Mouse (Mus musculus) ovary, adult 18-20 months (tissue): ENCODE data around the gene Olfr1053.
"Not testable (repeated sequence)": the region's sequence is repeated elsewhere in the genome, so short reads cannot be mapped to it uniquely, and the experiment has no call there.

Experiments used
- DNase-seq: peaks from one replicate; pipeline ENCODE4 v3.0.0; 2022; ENCODE audit warnings: low spot score, mixed read lengths

The Olfr1053 gene

DNA sequence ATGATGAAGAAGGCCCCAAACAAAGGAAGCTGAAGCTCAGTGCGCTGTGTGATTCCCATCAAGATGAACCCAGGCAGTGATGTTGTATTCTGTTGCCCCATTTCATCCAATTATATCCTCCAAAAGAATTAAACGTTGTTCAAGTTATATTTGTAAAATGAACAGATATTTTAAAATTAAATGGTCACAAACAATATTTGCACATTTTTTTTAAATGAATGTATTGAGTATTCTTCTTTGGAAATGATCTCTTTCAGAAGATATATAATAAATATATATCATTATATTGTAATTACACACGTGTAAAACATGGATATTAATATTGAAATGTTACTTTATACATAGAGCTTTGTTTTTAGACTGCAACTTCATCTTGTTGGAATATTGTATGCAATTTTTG, at the start of gene Olfr1053:
Gene Olfr1053, minus strand, starts transcription at position 101 of the 400 bp plus-strand sequence.
- no peak for DNase-seq

DNA sequence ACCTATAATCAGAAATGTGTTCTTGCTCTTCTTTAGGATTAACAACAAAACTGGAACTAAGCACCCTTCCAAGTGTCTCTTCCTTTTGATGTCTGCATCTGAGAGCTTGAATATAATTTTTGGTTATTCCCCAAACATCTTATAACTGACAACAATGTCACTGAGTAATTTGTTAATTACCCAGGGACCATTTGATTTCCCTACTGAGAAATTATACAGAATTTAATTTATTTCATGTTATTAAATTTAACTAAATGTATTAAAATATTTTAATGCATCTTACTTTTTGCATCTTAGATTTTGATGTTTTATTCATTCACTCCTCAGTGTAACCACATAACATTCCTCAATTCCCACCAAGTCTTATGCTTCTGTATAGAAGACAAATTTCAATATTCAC, 47.3 kb upstream of the Olfr1053 start, which contains the start of gene Olfr1056:
Gene Olfr1056, minus strand, starts transcription at position 101 of the 400 bp plus-strand sequence.
- DNase-seq = no peak

DNA sequence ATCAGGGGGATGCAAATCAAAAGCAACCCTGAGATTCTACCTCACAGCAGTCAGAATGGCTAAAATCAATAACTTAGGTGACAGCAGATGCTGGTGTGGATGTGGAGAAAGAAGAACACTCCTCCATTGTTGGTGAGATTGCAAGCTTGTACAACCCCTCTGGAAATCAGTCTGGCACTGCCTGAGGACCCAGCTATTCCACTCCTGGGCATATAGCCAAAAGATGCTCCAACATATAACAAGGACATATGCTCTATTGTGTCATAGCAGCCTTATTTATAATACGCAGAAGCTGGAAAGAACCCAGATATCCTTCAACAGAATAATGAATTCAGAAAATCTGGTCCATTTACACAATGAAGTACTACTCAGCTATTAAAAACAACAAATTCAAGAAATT, 36.7 kb upstream of the Olfr1053 start:
- DNase-seq = not testable (repeated sequence)

DNA sequence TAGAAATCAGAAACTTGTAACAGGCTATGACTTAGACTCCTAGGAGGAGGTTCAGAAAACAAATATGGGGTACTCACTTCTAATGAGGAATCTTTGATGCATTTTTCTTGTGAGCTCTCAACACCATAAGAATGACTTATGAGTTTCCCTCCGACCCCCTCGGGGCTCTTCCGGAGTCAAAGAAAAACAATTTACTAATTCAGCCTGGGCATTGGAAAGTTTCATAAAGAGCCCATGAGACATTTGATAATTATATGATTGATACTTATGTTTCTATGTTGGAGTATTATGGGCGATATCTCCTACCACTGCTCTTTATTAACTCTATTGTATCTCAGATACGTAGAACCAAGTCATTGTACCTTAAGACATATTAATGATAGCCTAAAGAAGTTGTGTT, 35.1 kb upstream of the Olfr1053 start, which contains the start of gene Olfr1055:
Gene Olfr1055, minus strand, starts transcription at position 101 of the 400 bp plus-strand sequence.
- no peak for DNase-seq

DNA sequence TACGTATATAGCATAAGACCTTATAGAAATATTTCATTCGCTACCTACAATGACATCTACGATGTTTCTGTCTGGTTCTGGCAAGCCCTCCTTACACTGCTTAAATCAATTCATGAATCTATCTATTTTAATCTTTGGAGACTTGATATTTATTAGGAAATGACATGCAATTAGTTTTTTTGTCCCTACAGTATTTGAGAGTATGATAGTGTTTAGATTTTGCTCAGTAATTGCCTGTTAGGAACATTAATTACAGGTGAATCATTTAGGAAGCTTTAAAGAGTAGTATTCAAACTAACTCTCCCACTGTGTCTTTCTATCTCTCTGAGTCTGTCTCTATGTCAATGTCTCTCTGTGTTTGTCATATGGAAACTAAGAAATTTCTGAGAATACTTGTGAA, 20.2 kb upstream of the Olfr1053 start, which contains the start of gene Olfr1054:
Gene Olfr1054, minus strand, starts transcription at position 101 of the 400 bp plus-strand sequence.
- DNase-seq = no peak

DNA sequence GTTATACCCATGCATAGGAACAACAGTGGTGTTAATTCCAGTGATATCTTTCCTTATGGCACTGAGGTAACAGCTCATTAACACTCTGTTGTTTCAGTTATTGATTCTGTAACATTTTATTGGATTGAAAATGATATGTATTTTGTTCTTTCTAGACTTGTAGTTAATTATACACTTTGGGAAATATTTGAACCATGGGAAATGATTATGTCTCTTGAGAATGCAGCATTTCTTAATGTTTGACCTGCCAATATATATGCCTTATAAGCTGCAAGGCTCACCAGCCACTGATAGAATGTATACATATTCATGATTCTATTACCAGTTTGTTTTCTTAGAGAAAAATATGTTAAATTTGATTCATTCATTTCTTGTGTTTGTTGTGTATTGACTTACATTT, 22.9 kb downstream of the Olfr1053 start, which contains the start of gene Olfr1052:
Gene Olfr1052, plus strand, starts transcription at position 301 of the 400 bp plus-strand sequence.
- DNase-seq = no peak

DNA sequence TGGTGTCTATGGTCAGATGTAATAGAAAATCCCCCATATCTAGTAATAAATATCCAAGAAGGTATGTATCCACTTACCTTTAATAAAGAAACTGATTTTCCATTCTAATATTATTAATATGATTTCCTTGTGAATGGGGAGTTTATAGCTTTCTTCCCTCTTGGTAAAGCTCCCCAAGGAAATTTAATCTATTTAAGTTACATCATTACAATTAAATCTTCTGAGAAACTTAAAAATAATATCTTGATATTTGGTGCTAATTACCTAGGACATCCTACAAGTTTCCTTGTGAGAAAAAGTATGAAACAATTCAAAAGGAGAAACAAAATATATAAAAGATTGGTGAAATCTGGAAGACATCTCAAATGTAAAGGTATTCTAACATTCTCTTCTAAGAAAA, 36.1 kb downstream of the Olfr1053 start, which contains the start of gene Olfr1051:
Gene Olfr1051, minus strand, starts transcription at position 101 of the 400 bp plus-strand sequence.
- not testable (repeated sequence) for DNase-seq
